Mouse (Mus musculus): ENCODE results near the gene Ptx4. TPM values are rescaled to one million over a fixed set of nuclear protein-coding genes. Genes with fewer than 3 reads are reported as not detected.
"Not testable (repeated sequence)": the region's sequence is repeated elsewhere in the genome, so short reads cannot be mapped to it uniquely, and the experiment has no call there.

Ptx4 gene
- polyA plus RNA-seq, 1 experiment from 2014 or later, result not detected

DNA sequence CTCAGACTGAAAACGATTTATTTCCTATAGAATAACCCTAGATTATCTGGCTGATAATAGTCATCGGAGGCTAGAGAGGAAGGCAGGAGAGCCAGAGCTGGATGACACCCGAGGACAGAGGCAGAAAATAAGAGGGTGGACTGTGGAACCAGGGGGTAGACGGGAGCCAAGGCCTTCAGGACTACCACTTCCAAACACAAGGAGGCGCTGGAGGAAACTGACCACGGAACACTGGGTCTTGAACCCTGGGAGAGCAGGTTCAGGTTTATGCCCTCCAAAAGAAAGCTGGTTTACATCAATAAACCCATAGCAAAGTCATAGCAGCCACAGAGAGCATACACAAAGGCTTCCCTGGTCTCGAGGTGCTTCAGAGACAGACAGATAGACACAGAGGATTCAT lies 3.4 kb downstream of the Ptx4 start:
- Histone ChIP-seq H3K9me3 (no peaks in the 10 kb centered on the region), H3K4me2 (replicated peaks) (no peak overlapping the region), H3K4me1 (no peaks in the 10 kb centered on the region), H3K4me3 (no peak overlapping the region), H3K27me3 (no peaks in the 10 kb centered on the region), H3K36me3 (no peaks in the 10 kb centered on the region), H3K9ac (replicated peaks) (no peak overlapping the region), H3K27ac (replicated peaks) (no peak overlapping the region)
- ATAC-seq (replicated peaks), result no peak
- WGBS, result 30% methylated on average over 7 of the region's 7 CpGs

DNA sequence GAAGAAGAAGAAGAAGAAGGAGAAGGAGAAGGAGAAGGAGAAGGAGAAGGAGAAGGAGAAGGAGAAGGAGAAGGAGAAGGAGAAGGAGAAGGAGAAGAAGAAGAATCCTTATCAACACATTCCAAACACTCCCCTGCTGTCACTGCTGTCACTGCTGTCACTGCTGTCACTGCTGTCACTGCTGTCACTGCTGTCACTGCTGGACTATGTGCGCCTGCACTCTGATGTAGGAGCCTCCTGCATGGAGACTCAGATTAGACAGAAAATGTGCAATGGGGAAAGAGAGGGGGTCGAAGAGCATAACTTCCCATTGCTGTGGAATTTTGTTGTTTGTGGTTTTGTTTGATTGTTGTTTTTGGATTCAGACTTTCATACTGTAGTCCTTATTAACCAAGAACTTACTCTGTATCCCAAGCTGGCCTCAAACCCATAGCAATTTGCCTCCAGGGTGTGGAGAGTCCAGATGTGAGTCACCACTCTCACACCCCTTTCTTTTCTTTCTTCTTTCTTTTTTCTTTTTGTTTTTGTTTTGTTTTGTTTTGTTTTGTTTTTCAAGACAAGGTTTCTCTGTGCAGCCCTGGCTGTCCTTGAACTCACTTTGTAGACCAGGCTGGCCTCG lies 5.0 kb downstream of the Ptx4 start:
- not testable (repeated sequence) for H3K4me1 ChIP-seq; H3K9ac ChIP-seq (replicated peaks); H3K27me3 ChIP-seq; H3K4me3 ChIP-seq; H3K4me2 ChIP-seq (replicated peaks); H3K9me3 ChIP-seq; ATAC-seq (replicated peaks); H3K36me3 ChIP-seq; H3K27ac ChIP-seq (replicated peaks)
- 62% methylated on average over 3 of the region's 3 CpGs for WGBS

GRCm38 (mm10) chr17:25127079-25127478 lies 6.5 kb downstream of the Ptx4 start:
- H3K4me1 ChIP-seq, result no peaks in the 10 kb centered on the region
- H3K9ac ChIP-seq (replicated peaks), result no peak overlapping the region
- WGBS, result 60% methylated on average over 8 of the region's 8 CpGs
- no peaks in the 10 kb centered on the region for H3K27me3 ChIP-seq
- H3K4me3 ChIP-seq, result no peak overlapping the region
- no peak overlapping the region for H3K4me2 ChIP-seq (replicated peaks)
- H3K27ac ChIP-seq (replicated peaks), result no peak overlapping the region
- no peaks in the 10 kb centered on the region for H3K36me3 ChIP-seq
- ATAC-seq (replicated peaks), result no peak
- no peaks in the 10 kb centered on the region for H3K9me3 ChIP-seq

DNA sequence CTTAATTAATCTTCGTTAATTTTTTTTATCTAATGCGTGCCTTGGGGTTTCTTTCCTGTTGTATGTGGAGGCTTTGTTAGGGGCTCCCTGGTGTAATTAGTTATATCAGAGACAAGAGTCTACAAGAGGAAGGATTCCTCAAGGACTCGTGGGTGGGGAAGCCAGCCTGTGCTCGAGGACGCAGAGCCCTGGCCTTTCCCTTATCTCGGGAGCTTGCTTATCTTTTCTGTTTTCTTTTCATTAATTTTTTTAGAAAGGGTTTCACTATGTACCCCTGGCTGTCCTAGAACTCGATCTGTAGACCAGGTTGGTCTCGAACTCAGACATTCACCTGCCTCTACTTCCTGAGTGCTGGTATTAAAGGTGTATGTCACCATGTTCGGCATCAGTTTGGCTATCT lies 7.1 kb downstream of the Ptx4 start:
- no peak for ATAC-seq (replicated peaks)
- Histone ChIP-seq H3K4me2 (replicated peaks) (no peak overlapping the region), H3K27ac (replicated peaks) (no peak overlapping the region), H3K27me3 (no peaks in the 10 kb centered on the region), H3K4me3 (no peak overlapping the region), H3K36me3 (no peaks in the 10 kb centered on the region), H3K9me3 (no peaks in the 10 kb centered on the region), H3K4me1 (no peaks in the 10 kb centered on the region), H3K9ac (replicated peaks) (no peak overlapping the region)
- 72% methylated on average over 9 of the region's 9 CpGs for WGBS

GRCm38 (mm10) chr17:25130060-25130459 lies 9.5 kb downstream of the Ptx4 start:
- Histone ChIP-seq H3K4me3 (no peak overlapping the region), H3K4me2 (replicated peaks) (no peak overlapping the region), H3K27ac (replicated peaks) (no peak overlapping the region), H3K9me3 (no peaks in the 10 kb centered on the region), H3K27me3 (no peaks in the 10 kb centered on the region), H3K36me3 (no peaks in the 10 kb centered on the region), H3K4me1 (peaks cover 11% of the 10 kb centered on the region), H3K9ac (replicated peaks) (no peak overlapping the region)
- no peak for ATAC-seq (replicated peaks)
- 92% methylated on average over 1 of the region's 1 CpGs for WGBS

DNA sequence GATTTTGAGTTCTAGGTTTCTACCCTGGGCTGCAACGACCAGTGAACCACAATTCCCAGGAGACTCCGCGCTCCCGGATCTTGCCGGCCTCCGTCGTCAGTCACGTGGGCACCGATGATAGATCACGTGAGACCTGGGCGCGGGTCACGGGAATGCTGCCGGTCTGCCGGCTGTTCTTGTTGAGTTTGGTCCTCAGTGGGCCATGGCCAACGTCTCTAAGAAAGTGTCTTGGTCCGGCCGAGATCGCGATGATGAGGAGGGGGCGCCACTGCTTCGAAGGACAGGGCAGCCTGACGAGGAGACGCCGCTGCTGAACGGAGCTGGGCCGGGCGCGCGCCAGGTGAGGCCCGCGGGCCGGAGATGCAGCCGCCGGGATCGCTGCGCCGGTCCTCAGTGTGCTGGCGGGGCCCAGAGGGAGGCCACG lies 12.7 kb downstream of the Ptx4 start, which contains the start of gene Clcn7:
Clcn7 (plus strand) TSS at position 117 of the 424 bp plus-strand sequence.
- H3K4me2 ChIP-seq (replicated peaks), result peak within 1 kb of the TSS; percentile 50
- peak within 1 kb of the TSS; percentile 76 for H3K4me3 ChIP-seq
- H3K36me3 ChIP-seq, result no peaks in the 10 kb centered on the region
- no peaks in the 10 kb centered on the region for H3K27me3 ChIP-seq
- peak; percentile 95 for ATAC-seq (replicated peaks)
- no peak within 1 kb of the TSS for H3K27ac ChIP-seq (replicated peaks)
- WGBS, result 0% methylated on average over 40 of the region's 40 CpGs
- H3K4me1 ChIP-seq, result peaks cover 16% of the 10 kb centered on the region
- no peaks in the 10 kb centered on the region for H3K9me3 ChIP-seq
- peak within 1 kb of the TSS; percentile 75 for H3K9ac ChIP-seq (replicated peaks)

DNA sequence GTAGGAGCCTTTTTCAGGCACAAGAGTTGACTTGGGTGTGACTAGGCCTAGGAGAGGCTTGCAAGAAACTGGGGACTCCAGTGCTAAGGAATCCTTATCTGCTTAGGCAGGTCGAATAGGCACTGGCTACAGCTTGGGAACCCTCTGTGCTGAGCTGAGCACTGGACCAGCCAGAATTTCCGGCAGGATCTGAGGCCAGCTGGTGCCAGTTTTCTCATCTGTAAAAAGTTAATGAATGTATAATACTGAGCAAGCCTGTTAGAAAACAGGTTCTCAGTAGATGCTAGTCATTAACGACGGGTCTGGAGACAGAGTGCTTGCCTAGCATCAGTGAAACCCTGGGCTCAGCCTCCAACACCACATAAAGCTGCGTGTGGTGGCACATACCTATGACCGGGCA lies 15.1 kb downstream of the Ptx4 start:
- Histone ChIP-seq H3K9ac (replicated peaks) (no peak overlapping the region), H3K4me3 (no peak overlapping the region), H3K4me1 (peaks cover 16% of the 10 kb centered on the region), H3K4me2 (replicated peaks) (no peak overlapping the region), H3K9me3 (no peaks in the 10 kb centered on the region), H3K27me3 (no peaks in the 10 kb centered on the region), H3K27ac (replicated peaks) (no peak overlapping the region), H3K36me3 (no peaks in the 10 kb centered on the region)
- 88% methylated on average over 6 of the region's 6 CpGs for WGBS
- no peak for ATAC-seq (replicated peaks)

GRCm38 (mm10) chr17:25138803-25139202 lies 18.2 kb downstream of the Ptx4 start:
- 94% methylated on average over 1 of the region's 1 CpGs for WGBS
- no peak overlapping the region for H3K9ac ChIP-seq (replicated peaks)

DNA sequence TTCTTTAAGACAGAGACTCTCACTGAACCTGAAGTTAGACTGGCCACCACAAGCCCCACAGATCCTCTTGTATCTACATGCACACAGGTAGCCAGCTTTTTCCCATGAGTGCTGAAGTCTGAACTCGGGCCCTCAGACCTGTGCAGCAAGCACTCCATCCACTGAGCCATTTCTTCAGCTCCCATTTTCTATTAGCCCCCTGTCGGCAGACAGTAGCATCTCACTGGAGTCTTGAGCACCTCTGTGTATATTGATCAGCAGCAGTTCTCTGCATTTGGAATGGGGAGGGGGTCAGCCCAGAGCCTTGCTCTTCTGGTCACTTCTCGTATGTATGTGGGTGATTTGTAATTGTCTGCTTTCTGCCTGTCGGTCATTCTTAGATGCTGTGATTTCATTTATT lies 19.4 kb downstream of the Ptx4 start:
- H3K4me1 ChIP-seq, result peaks cover 5% of the 10 kb centered on the region; the same call in 1 of the 2 replicates
- H3K27ac ChIP-seq (replicated peaks), result no peak overlapping the region
- 71% methylated on average over 4 of the region's 4 CpGs for WGBS
- no peak for ATAC-seq (replicated peaks)
- no peak overlapping the region for H3K4me3 ChIP-seq
- H3K36me3 ChIP-seq, result no peaks in the 10 kb centered on the region
- H3K9me3 ChIP-seq, result no peaks in the 10 kb centered on the region
- H3K27me3 ChIP-seq, result no peaks in the 10 kb centered on the region
- H3K9ac ChIP-seq (replicated peaks), result no peak overlapping the region
- no peak overlapping the region for H3K4me2 ChIP-seq (replicated peaks)

More at GRCm38 (mm10) chr17:25138803-25139202, 18.2 kb downstream of the Ptx4 start:
- Histone ChIP-seq H3K9me3 (no peaks in the 10 kb centered on the region), H3K4me2 (replicated peaks) (no peak overlapping the region), H3K4me3 (no peak overlapping the region), H3K4me1 (peaks cover 15% of the 10 kb centered on the region), H3K36me3 (no peaks in the 10 kb centered on the region), H3K27ac (replicated peaks) (no peak overlapping the region), H3K27me3 (no peaks in the 10 kb centered on the region)
- no peak for ATAC-seq (replicated peaks)

DNA sequence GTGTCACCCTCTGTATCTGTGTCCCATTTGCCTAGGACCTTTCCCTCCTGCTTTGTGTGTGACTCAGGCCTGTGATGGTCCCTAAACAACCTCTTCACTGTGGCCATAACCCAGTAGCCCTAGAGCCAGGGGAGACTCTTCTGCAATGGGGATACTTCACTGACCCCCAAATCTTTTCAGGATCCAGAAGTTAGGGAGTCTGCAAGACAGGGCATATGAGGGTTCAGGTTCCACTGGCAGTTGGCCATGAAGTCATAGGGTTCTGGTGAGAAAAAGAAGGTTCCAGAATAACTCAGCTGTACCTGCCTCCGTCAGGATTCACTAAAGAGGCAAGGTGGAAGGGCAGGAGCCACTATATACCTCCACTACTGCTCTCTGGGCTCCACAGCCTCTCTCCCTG lies 41.6 kb downstream of the Ptx4 start, which contains the start of gene Ccdc154:
Ccdc154 (plus strand) TSS at position 301 of the 400 bp plus-strand sequence.
- H3K9ac ChIP-seq (replicated peaks), result no peak within 1 kb of the TSS
- H3K4me1 ChIP-seq, result no peaks in the 10 kb centered on the region
- no peaks in the 10 kb centered on the region for H3K27me3 ChIP-seq
- H3K27ac ChIP-seq (replicated peaks), result no peak within 1 kb of the TSS
- WGBS, result 96% methylated on average over 1 of the region's 1 CpGs
- no peak within 1 kb of the TSS for H3K4me2 ChIP-seq (replicated peaks)
- ATAC-seq (replicated peaks), result no peak
- peaks cover 34% of the 10 kb centered on the region for H3K36me3 ChIP-seq
- H3K9me3 ChIP-seq, result no peaks in the 10 kb centered on the region
- no peak within 1 kb of the TSS for H3K4me3 ChIP-seq

GRCm38 (mm10) chr17:25163387-25163786 lies 42.8 kb downstream of the Ptx4 start:
- H3K36me3 ChIP-seq, result peaks cover 24% of the 10 kb centered on the region
- no peaks in the 10 kb centered on the region for H3K27me3 ChIP-seq
- no peak overlapping the region for H3K4me2 ChIP-seq (replicated peaks)
- no peaks in the 10 kb centered on the region for H3K4me1 ChIP-seq
- no peak for ATAC-seq (replicated peaks)
- H3K27ac ChIP-seq (replicated peaks), result no peak overlapping the region
- H3K4me3 ChIP-seq, result no peak overlapping the region
- H3K9me3 ChIP-seq, result no peaks in the 10 kb centered on the region
- H3K9ac ChIP-seq (replicated peaks), result no peak overlapping the region
- 75% methylated on average over 7 of the region's 7 CpGs for WGBS

- Histone ChIP-seq H3K9me3 (no peaks in the 10 kb centered on the region), H3K27ac (replicated peaks) (no peak overlapping the region), H3K36me3 (peaks cover 17% of the 10 kb centered on the region), H3K9ac (replicated peaks) (no peak overlapping the region), H3K27me3 (no peaks in the 10 kb centered on the region), H3K4me1 (no peaks in the 10 kb centered on the region), H3K4me3 (no peak overlapping the region), H3K4me2 (replicated peaks) (no peak overlapping the region)
- ATAC-seq (replicated peaks), result no peak
- WGBS, result 87% methylated on average over 3 of the region's 3 CpGs
Measured at GRCm38 (mm10) chr17:25164770-25165169, 44.2 kb downstream of the Ptx4 start.

Measured in forebrain, embryonic 15.5 days (tissue).